Mouse (Mus musculus) liver, postnatal 0 days (tissue): ENCODE measurements around the gene Zxdc.

Experiments used
- CTCF ChIP-seq: sonication (generic); IDR thresholded peaks from 2 replicates; pipeline ENCODE4 v1.5.1; 2016; ENCODE audit warnings: antibody characterized with exemption, low read depth
- EP300 ChIP-seq: IDR thresholded peaks from 2 replicates; pipeline ENCODE4 v1.6.1; 2016; ENCODE audit warnings: antibody characterized with exemption, low read depth, mild to moderate bottlenecking

DNA sequence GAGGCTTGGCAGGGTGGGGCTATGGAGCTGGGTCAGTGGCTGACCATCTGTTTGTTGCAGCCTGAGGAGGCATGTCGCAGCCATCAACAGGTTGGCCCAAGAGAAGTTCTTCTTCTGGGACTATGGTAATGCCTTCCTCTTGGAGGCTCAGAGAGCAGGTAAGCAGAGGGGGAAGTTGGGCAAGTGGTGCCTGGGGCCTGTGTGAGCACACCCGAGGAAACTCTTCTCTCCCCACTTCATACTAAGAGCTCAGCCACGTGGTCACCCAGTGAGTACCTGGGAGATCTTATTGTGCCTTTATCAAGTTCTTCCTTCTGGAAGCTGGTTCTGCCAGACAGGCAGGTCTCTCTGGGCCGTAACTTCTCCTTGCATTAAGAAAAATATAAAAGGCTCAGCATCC is 22.1 kb upstream of the Zxdc start:
- TF ChIP-seq CTCF (no peak), EP300 (no peak)
